Mouse (Mus musculus): ENCODE measurements around the gene Pcnx3.

- TF ChIP-seq CTCF (conservative IDR thresholded peaks at IDR 0.05; ENCODE audit: insufficient read depth, insufficient read length, low read depth, low read length) (no peak), POLR2A (IDR thresholded peaks at IDR 0.05; ENCODE audit: low read depth, low read length) (no peak)
These were observed 34.6 kb downstream of the Pcnx3 start for GRCm38 (mm10) chr19:5653969-5654719.

Data from kidney, adult 2 months (tissue).